Mouse (Mus musculus): ENCODE measurements around the gene Prrc2b. TPM values are rescaled to one million over a fixed set of nuclear protein-coding genes. Genes with fewer than 3 reads are reported as not detected.

Gene Prrc2b
- 147 TPM for total RNA-seq (2023)

GRCm38 (mm10) chr2:32150924-32151659, at the start of gene Prrc2b:
TSS of gene Prrc2b (plus strand) at chr2:32151082.

GRCm38 (mm10) chr2:32235886-32236759, 85.2 kb downstream of the Prrc2b start, which contains the start of gene Pomt1:
TSS of gene Pomt1 (plus strand) at chr2:32236590.

GRCm38 (mm10) chr2:32259657-32260417, 109.0 kb downstream of the Prrc2b start, which contains the start of gene Uck1:
TSS of gene Uck1 (minus strand) at chr2:32260159.

Other genes starting within 250 kb of the Prrc2b start
- not detected for gene Aif1l, start 200.9 kb upstream of the Prrc2b start, total RNA-seq (2023)
- gene Nup214, start 176.6 kb upstream of the Prrc2b start, total RNA-seq (2023), result 132 TPM
- gene Fam78a, start 66.2 kb upstream of the Prrc2b start, total RNA-seq (2023), result 197 TPM
- not detected for gene Plpp7, start 55.6 kb upstream of the Prrc2b start, total RNA-seq (2023)
- gene Pomt1, start 85.5 kb downstream of the Prrc2b start, total RNA-seq (2023), result 12.8 TPM
- 103 TPM for gene Uck1, start 109.1 kb downstream of the Prrc2b start, total RNA-seq (2023)
- gene Golga2, start 136.3 kb downstream of the Prrc2b start, total RNA-seq (2023), result 49.5 TPM
- gene Swi5, start 137.0 kb downstream of the Prrc2b start, total RNA-seq (2023), result 72.3 TPM
- 137 TPM for gene Ciz1, start 201.2 kb downstream of the Prrc2b start, total RNA-seq (2023)
- gene Dnm1, start 202.3 kb downstream of the Prrc2b start, total RNA-seq (2023), result not detected
- gene 1110008P14Rik, start 230.9 kb downstream of the Prrc2b start, total RNA-seq (2023), result 23.0 TPM
- 2.4 TPM for gene Lcn2, start 237.2 kb downstream of the Prrc2b start, total RNA-seq (2023)
- gene Ptges2, start 244.8 kb downstream of the Prrc2b start, total RNA-seq (2023), result 8.5 TPM